Mouse (Mus musculus) heart, adult 11 months (tissue): ENCODE measurements around the gene Tubgcp2.

Source experiments
- DNase-seq: peaks from one replicate; pipeline ENCODE4 v3.0.0; 2022

Gene Tubgcp2

DNA sequence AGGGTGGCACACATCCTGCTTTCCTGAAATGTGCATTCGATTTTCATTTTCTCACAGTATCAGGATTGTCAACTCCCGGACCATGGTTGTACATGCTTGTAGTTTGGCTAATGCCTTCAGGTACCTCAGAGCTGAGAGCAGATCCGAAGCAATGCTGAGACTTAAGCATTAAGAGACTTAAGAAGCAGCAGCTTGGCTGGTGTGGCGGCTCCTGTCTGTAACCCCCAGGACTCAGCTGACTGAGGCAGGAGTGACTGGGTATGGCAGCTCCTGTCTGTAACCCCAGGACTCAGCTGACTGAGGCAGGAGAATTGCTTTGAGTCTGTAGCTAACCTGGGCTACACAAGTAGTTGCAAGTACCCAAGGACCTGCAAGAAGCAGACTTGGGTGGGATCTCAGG is 9.1 kb upstream of the Tubgcp2 start:
- DNase-seq: peak; percentile 66

- DNase-seq: peak; percentile 67
These were observed 6.3 kb upstream of the Tubgcp2 start for GRCm38 (mm10) chr7:140042728-140043127.

- peak; percentile 90 for DNase-seq
These were observed 694 bp upstream of the Tubgcp2 start for GRCm38 (mm10) chr7:140037171-140037555.

GRCm38 (mm10) chr7:140035456-140035855 is 1.0 kb downstream of the Tubgcp2 start:
- peak; percentile 74 for DNase-seq

GRCm38 (mm10) chr7:140033386-140033785 is 3.1 kb downstream of the Tubgcp2 start:
- peak; percentile 76 for DNase-seq

DNA sequence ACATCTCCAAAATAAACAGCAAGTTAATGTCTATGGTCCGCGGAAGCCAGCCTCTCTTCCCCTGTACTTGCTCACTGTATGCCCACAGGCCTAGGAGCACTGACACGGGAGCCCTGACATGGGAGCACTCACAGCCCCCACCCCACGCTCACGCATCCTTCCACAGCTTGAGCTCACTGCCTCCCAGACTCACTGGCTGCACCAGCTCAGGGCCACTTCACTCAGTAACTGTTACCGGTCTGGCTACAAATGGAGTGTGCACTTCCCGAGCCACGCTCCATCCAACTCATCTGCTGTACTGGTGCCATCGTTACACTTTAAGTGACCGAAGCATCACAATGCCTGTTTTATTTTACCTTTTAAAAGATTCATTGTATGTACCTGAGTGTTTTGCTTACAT is 4.1 kb downstream of the Tubgcp2 start:
- peak; percentile 72 for DNase-seq

DNA sequence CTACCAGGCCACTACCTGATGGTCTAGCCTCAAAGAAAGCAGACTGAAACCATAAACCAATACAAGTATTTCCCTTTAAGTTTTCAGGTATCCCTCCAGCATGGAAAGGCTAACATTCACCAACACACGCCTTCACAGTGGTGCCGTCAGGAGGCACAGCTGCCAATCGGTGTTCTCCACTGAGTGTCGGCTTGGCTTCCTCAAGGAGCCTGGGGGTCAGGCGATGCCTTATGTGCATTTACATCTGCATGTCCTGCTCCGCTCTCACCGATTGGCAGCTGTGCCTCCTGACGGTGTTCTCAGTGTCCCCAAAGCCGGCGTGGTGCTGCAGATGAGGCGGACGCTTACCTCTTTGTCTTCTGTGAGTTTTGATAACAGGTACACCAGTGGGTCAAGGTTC is 4.7 kb downstream of the Tubgcp2 start:
- peak; percentile 66 for DNase-seq

- peak; percentile 60 for DNase-seq
These were observed 25.1 kb downstream of the Tubgcp2 start for GRCm38 (mm10) chr7:140011336-140011735.

GRCm38 (mm10) chr7:140007781-140008180 is 28.7 kb downstream of the Tubgcp2 start:
- DNase-seq: peak; percentile 64

DNA sequence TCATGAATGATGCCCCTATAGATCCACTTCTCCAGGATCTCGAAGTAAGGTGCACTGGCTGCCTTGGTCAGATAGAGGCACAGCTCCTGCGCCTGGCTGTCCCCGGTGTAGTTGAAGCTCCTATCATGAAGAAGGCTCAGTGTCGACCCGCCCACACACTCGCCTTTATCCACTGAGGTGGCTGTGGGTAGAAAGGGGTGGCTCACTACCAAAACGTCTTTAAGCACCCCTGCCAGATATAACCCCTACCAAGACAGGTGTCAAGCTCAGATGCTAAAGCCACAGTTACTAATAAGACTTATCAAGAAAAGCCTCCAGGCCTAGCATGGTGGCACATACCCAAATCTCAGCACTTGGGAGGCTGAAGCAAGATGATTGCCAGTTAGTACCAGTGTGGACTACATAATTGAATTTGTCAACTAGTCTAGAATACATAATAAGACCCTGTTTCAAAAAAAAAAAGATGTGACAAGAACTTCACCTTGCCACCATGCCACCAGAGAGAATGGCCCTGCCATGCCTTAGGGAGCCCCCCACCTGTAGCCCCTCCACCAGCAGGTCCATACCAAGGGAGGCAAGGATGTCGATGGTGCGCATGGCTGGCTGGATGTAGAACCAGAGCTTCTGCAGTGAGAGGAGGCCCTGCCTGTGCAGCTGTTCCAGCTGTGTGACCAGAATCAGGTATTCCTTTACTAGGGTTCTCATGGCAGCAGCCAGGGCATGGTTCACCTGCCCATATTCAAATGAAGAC is 29.4 kb downstream of the Tubgcp2 start:
- peak; percentile 73 for DNase-seq

DNA sequence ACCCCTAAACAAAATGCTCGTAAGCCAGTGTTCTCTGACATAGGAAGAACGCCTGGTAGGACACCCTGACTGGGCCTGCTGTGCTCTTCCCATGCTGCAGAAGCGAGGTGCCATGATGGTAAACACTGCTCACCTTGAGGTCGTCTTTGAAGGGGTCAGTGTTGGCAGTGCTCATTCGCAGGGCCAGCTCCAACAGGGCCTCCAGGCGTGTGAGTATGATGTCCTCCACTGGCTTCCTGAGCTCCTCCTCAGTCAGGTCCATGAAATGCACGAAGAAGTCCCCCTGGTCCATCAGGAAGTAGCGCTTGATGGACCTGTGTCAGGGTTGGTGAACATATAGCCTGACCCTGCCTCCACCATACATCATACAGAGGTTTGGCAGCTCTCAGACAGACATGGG is 31.8 kb downstream of the Tubgcp2 start:
- DNase-seq: peak; percentile 80

GRCm38 (mm10) chr7:140001086-140001740 is 35.3 kb downstream of the Tubgcp2 start:
- peak; percentile 53 for DNase-seq

DNA sequence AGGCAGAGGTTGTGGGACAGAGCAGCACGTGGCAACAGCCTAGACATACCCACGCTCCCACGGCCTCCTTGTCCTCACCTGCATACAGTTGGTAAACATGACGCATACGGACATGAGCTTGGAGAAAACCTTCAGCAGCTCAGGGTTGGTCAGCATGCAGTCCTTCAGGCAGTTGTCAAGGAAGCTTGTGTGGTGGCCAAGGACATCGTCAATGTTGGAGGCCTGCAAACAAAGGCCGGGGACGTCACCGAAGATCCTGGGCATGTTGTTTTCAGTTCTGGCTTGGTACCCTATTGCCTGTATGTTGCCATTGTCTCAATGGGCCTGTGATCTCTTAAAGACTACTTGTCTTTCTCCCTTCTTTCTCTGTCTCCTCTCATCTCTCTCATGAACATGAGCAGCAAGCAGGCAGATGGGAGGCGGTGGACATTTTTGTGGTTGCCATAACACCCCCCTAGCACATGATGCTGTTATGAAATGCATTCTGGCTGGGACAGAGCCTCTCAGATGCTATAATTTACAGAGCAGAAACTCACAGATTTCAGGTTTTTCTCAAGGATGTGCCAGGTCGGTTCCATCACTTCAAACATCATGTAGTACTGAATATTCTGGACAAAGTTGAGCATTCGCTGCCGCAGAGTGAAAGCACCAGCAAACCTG is 37.6 kb downstream of the Tubgcp2 start:
- DNase-seq: peak; percentile 71

- DNase-seq: peak; percentile 91
These were observed 41.8 kb downstream of the Tubgcp2 start for GRCm38 (mm10) chr7:139994676-139995075.

DNA sequence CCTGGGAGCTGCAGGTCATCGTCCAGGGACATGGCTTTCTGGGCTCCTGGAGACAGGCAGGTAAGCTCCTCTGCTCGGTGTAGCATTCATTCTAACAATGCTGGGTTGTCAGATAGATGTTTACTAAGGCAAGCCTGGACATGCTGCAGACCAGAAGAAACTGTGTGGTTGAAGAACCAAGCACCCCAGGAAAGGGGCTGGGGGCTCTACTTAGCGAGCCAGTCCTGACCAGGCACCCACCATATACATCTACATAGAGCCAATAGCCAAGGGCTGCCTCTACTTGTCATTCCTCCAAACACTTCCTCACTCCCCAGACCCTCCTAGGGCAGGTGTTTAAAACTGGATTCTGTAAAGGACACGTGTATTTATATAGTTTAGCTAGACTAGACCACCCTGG is 42.3 kb downstream of the Tubgcp2 start:
- peak; percentile 70 for DNase-seq

DNA sequence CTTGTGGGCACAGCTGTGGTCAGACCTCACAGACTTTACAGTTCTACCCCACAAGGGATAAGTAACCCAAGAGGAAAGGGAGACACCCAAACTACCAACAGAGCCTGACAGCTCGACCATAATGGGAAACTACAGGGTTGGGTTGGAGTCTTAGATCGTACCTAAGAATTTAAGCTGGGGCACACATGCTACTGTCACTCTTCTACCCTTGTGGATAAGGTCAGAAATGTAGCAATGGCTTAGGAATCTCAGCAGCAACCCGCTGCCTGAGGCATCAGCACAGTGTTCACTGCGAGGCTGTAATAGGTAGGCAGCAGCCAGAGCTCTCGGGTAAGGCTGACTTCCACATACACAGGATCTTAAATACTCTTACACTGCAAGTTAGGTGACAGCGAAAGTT is 42.9 kb downstream of the Tubgcp2 start:
- DNase-seq: peak; percentile 61

- no peak for DNase-seq
These were observed 44.1 kb downstream of the Tubgcp2 start, which contains the start of gene Adam8 for GRCm38 (mm10) chr7:139992406-139992805. Gene Adam8 (minus strand): TSS chr7:139992562.

GRCm38 (mm10) chr7:139990864-139991394 is 45.5 kb downstream of the Tubgcp2 start:
- no peak for DNase-seq

DNA sequence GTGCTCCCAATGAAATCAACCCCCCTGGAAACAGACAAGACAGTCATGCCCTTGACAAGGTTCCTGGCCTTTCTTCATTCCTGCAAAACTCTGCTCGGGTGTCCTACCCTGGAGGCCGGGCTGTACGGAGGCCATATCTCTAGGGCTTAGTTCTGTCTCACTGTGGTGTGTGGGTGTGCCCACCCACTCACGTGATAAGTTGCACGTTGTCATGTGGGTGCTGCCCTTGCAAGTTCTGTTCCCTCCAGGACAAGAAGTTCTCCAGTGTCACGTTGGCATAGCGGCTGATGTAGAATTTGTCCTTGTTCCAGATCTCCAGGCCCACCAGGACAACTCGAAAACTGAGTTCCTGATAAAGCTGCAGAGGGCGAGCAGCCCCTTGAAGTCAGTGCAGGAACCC is 48.2 kb downstream of the Tubgcp2 start:
- no peak for DNase-seq

DNA sequence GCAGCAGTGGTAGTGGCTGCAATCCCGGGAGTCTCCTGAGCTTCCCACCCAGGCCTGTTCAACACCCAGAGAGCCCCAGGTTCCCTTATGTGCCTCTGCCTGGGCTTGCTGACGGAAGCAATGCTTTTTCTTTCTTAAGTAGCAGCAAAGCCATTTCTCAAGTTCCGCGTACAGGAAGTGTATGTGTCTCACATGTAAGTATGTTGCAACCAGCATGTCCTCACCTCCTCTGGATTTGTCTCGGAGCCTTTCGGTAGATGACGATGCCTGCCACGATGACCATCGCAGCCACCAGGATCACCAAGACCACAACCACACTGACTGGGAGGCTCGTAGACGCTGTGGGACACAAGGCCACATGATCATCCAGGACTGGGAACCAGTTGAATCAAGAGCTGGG is 52.0 kb downstream of the Tubgcp2 start:
- no peak for DNase-seq

DNA sequence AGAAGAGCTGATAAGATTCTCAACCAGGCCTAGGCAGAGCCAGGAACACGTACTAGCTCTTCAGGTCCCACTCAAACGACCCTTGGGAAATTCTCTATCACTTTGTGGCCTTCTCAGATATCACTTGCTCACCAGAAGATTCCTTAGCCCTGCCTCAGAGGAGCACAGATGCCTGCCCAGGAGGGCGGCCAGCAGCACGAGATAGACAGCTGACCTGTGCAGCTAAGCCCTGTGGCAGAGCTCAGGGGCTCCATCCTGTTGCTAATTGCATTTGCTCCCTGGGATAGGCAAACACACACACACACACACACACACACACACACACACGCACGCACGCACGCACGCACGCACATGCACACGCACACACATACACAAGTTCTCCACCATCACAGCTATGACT is 54.4 kb downstream of the Tubgcp2 start:
- DNase-seq: no peak

GRCm38 (mm10) chr7:139980778-139981177 is 55.7 kb downstream of the Tubgcp2 start:
- DNase-seq: no peak

DNA sequence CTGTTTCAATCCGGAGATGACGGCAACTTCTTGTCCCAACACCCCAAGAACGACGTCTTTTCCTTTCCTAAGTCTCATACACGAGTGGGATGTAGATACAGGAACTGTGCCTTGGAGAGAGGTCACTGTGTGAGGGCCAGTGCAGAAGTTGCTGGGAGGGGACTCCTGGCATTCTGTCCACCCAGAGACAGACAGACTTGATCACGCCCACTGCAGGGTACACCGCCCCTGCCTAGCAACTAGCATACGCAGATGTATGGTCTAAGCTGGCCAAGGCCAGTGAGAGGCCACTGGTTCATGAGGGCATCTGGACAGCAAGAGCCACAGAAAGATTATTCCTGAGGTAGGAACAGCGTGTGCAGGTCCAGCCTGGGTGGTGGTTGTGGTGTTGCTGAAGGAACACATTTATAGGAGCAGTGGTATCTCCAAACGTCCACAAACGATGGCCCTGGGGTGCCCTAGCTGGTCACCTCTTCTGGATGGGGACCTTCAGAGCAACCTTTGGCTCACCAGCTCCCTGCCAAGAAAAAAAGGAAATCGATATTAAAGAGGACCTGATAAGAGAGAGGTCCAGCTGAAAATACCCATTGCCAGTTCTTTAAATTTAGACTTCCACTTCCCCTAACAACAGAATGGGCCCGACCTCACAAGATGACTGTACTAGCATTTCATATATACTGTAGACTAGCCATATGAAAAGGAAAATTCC is 57.3 kb downstream of the Tubgcp2 start:
- DNase-seq: peak; percentile 94
